Mouse (Mus musculus): ENCODE results near the gene Alcam. TPM values are rescaled to one million over a fixed set of nuclear protein-coding genes. Genes with fewer than 3 reads are reported as not detected.

Alcam gene
- total RNA-seq, 2 experiments from 2014 or later: 8.7 to 9.2 TPM

- DNase-seq (ENCODE audit: low spot score in 2 of 2): peak in 1 of 2 experiments; percentile 15
Measured at GRCm38 (mm10) chr16:52378811-52379597, 74.9 kb downstream of the Alcam start.

- DNase-seq (ENCODE audit: low spot score in 2 of 2): no peak
Measured at GRCm38 (mm10) chr16:52376827-52377226, 77.0 kb downstream of the Alcam start.

- no peak for DNase-seq (ENCODE audit: low spot score in 2 of 2)
Measured at GRCm38 (mm10) chr16:52371956-52372355, 81.9 kb downstream of the Alcam start.

- DNase-seq (ENCODE audit: low spot score in 2 of 2): no peak
Measured at GRCm38 (mm10) chr16:52368521-52368920, 85.4 kb downstream of the Alcam start.

- no peak for DNase-seq (ENCODE audit: low spot score in 2 of 2)
Measured at GRCm38 (mm10) chr16:52366915-52367314, 87.0 kb downstream of the Alcam start.

GRCm38 (mm10) chr16:52363944-52364511 lies 89.8 kb downstream of the Alcam start:
- no peak for DNase-seq (ENCODE audit: low spot score in 2 of 2)

DNA sequence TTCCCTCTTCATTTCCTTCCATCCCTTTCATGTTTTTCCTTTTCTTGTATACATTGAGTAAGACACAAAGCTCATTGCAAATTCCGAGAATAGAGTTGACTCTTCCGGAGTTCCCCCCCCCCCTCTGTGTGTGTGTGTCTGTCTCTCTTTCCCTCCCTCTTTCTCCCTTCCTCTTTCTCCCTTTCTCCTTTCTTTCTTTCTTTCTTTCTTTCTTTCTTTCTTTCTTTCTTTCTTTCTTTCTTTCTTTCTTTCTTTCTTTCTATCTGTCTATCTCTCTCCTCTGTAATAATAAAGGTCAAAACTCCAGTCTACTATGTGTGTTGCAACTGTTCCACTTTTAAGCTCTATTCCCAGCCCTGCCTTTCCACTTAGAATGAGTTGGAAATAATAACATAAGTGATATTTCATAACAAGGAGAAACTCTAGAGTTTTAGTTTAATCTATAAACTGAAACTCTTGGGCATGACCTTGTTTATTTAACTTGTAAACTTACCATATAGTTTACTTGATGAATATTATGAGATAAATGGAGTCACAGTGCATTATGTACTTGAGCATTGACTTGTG lies 110.3 kb downstream of the Alcam start:
- no peak for DNase-seq (ENCODE audit: low spot score in 2 of 2)

GRCm38 (mm10) chr16:52342694-52343466 lies 111.0 kb downstream of the Alcam start:
- no peak for DNase-seq (ENCODE audit: low spot score in 2 of 2)

GRCm38 (mm10) chr16:52334084-52334483 lies 119.8 kb downstream of the Alcam start:
- DNase-seq (ENCODE audit: low spot score in 2 of 2): no peak

DNA sequence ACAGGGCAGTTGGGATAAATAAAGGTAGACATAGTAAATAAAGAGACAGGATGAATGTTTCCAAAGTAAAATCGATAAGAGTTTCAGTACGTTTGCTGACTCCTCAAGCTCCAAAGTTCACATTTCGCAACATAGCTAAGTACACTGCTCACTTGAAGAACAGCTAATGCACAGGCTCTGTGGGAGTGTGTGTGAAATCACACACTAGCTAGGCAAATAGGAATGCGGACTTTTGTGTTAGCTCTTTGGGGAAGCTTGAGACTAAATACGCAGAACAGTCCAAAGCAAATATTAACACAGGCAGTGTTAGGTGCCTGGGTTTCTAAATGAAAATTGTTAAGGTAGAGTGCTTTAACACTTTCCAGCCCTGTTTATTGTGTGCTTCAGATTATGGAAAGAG lies 120.2 kb downstream of the Alcam start:
- no peak for DNase-seq (ENCODE audit: low spot score in 2 of 2)

DNA sequence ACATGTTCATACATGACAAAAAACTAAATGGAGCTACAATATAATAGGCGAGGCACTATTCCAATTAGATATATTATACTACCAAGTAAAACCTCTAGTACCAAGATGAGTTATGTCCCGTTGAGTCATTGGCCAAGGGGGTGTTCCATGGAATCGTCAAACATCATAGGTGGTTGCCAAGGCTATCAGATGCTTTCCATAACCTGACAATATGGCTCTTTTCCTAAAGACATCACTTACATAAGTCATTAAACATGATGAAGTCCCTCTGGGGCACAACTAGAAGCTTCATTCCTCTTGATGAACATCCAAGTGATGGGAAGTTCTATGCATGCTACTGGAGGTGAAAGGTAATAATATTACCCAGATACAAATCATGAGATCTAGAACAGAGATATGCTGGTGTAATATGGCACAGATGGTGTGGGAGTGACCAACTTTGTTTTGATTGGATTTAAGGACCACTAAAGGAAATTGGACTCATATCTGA lies 122.5 kb downstream of the Alcam start:
- no peak for DNase-seq (ENCODE audit: low spot score in 2 of 2)

DNA sequence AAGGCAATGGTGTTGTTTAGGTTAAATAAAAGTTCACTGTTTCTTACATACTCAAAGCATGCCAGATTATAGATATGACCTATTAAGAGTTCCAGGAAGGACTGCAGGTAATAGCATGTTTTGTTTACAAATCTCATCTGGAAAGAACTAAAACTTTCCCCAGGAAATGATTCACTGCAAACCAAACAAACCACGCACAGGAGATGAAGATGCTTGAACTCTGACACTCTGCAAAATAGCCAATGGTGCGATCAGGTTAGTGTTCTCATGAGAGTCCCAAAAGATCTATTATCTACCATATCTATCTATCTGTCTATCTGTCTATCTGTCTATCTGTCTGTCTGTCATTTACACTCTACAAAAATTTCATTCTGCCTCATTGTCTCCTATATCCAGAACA lies 124.5 kb downstream of the Alcam start:
- DNase-seq (ENCODE audit: low spot score in 2 of 2): no peak

- no peak for DNase-seq (ENCODE audit: low spot score in 2 of 2)
Measured at GRCm38 (mm10) chr16:52319229-52319628, 134.6 kb downstream of the Alcam start.

GRCm38 (mm10) chr16:52311073-52311472 lies 142.8 kb downstream of the Alcam start:
- DNase-seq (ENCODE audit: low spot score in 2 of 2): peak; percentile 21 to 62

DNA sequence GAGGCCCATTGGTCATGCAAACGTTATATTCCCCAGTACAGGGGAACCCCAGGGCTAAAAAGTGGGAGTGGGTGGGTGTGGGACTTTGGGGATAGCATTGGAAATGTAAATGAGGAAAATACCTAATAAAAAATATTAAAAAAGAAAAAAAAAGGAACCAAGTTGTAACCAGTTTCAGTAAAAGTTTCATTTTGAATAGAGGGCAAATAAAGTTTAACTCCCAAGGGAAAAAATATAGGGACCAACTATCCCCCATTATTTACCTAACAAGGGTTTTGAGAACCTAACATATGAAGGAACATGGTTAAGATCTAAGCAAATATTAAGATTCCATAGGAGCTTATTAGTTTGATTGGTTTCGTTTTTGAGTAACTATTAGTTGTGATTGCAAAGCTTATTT lies 146.9 kb downstream of the Alcam start:
- DNase-seq (ENCODE audit: low spot score in 2 of 2): no peak

- DNase-seq (ENCODE audit: low spot score in 2 of 2): no peak
Measured at GRCm38 (mm10) chr16:52303532-52303902, 150.4 kb downstream of the Alcam start.

- no peak for DNase-seq (ENCODE audit: low spot score in 2 of 2)
Measured at GRCm38 (mm10) chr16:52302790-52303531, 150.9 kb downstream of the Alcam start.

DNA sequence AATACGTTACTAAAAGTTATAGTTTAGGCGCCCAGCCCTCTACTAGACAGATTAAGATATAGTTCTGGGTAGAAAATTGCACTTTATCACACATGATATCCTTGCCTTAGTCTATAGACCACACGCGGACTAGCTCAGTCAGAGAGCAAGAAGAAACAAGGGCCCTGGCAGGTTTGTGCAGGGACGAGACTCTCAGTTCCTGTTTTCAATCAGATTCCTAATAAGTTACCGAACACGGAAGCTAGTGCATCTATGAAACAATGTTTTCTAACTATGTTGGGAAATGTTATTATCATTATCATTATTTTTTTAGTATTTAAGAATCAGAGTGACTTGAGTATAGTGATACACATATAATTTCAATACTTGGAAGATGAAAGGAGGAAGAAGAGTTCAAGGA lies 152.1 kb downstream of the Alcam start:
- no peak for DNase-seq (ENCODE audit: low spot score in 2 of 2)

DNA sequence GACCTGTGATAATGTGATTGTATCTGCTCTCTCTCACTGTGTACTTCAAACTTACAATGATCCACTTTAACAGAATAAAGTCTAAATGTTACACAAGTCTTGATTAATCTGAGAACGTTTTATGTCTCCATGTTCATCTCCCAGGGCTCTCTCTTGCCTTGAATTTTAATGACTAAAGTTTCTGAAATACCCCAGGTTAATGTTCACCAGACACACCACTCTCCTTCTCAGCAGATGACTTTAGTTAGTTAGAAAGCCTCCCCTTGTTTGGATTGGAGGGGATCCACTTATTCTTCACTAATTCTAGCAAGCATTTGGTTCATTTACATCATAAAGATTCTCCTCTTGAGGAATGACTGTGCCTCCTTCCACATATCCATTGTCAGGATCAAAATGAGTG lies 157.5 kb downstream of the Alcam start:
- no peak for DNase-seq (ENCODE audit: low spot score in 2 of 2)

DNA sequence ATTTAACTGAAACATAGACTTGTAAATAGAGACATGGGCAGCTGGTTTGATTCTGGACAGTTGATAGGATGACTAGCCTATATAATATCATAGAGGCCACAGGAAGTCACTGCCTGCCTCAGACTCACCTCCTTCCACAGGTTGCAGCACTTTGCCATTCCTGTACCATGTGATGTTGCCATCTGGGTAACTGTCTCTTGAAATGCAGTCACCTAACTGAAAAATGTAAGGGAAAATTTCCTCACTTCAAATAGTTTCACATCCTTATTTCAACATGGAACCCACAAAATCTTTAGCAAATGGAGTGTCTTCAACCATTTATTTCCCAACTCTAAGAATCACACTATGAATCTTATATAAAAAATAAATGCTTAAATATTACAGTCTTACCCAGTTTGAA lies 158.3 kb downstream of the Alcam start:
- DNase-seq (ENCODE audit: low spot score in 2 of 2): no peak

DNA sequence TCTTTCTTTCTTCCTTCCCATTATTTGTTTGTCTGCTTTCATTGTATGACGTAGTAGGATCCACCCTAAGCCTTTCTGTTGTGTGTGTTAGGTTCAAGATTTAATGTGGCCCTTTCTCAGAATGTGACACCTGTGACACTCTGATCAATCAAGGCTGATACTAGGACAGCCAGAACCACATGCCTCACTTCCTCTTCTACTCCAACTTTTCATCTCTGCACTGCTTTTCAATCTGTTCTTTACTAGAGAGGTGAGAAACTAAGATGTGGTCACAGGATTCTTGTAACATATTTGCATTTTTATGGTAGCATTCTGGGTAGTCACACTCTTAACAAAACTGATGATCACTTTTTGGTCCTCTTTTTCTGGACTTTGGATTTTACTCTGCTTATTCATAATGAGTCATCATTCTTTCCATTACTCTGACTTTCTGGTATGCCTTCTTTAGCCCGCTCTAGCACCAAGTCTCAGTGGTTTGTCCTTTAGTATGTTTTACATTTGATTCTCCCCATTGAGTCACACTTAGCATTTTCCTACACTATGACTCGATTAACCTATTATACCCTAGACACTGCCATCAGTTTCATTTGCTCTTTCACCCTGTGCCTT lies 161.3 kb downstream of the Alcam start:
- no peak for DNase-seq (ENCODE audit: low spot score in 2 of 2)
